ENCODE assay signal across 8 mouse cellular contexts in the genomic region with DNA sequence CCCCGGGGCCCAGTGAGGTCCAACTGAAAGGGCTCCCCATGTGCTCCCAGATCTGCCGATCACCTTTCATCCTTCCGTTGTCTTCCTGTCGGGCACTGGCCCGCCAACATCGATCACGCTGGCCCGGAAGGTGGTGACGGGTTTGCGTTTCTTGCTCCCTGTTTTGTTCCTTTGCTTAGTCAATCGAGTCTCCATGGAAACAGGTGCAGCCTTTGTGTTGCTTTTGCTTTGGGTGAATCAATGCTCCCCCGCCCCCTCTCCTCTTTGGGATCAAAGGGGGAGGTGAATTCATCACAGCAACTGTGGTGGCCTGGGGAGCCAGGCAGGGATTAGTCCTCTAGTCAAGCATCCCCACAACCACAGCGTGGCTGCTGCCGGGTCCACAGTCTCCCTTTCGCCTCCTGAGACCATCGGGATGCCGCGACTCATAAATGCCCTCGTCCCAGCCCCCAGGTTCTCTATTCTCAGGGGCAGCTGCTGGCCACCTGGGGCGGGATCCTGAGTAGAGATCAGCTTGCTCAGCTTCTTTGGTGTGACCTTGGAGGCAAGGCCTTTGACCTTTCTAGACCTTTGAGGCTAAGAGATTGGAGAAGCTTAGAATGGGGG. TPM values are rescaled to one million over a fixed set of nuclear protein-coding genes. Genes with fewer than 3 reads are reported as not detected.
DNase-seq lines count a peak whose midpoint lies in the region; ATAC-seq and TF ChIP-seq lines count a peak whose summit lies in the region.

No protein-coding gene starts in this region.

- H3K4me3 ChIP-seq in heart, adult 2 months, result no peak overlapping the region
- H3K4me3 ChIP-seq in forebrain, embryonic 14.5 days (ENCODE audit: low read depth, low read length), result peak overlapping the region; percentile 11
- no peak overlapping the region for H3K4me3 ChIP-seq in limb, embryonic 12.5 days (replicated peaks)

- H3K4me2 ChIP-seq in forebrain, embryonic 14.5 days (ENCODE audit: low read length), result peak overlapping the region; percentile 54
- H3K4me2 ChIP-seq in limb, embryonic 12.5 days, result peak overlapping the region; percentile 31

- 64% methylated on average over 20 of the region's 20 CpGs for WGBS in heart, adult 2 months
- under 1% methylated on average over 20 of the region's 20 CpGs for whole genome bisulfite sequencing in forebrain, embryonic 14.5 days
- 6% methylated on average over 20 of the region's 20 CpGs for WGBS in limb, embryonic 12.5 days

- no peaks in the 10 kb centered on the region for H3K27me3 ChIP-seq in heart, adult 2 months (ENCODE audit: control insufficient read depth, insufficient read depth, low read length)
- no peaks in the 10 kb centered on the region for H3K27me3 ChIP-seq in forebrain, embryonic 14.5 days (replicated peaks; ENCODE audit: control insufficient read depth, insufficient read depth, low read length)
- peaks cover 10% of the 10 kb centered on the region; the same call in 1 of the 2 replicates for H3K27me3 ChIP-seq in limb, embryonic 12.5 days

- H3K27ac ChIP-seq in heart, adult 2 months, result peak overlapping the region; percentile 86
- peak overlapping the region; percentile 94 for H3K27ac ChIP-seq in forebrain, embryonic 14.5 days (ENCODE audit: low read depth, low read length)
- H3K27ac ChIP-seq in limb, embryonic 12.5 days, result no peak overlapping the region

- H3K4me1 ChIP-seq in heart, adult 2 months (ENCODE audit: control insufficient read depth, insufficient read depth, low read length), result peaks cover 26% of the 10 kb centered on the region
- H3K4me1 ChIP-seq in forebrain, embryonic 14.5 days (ENCODE audit: control insufficient read depth, insufficient read depth, low read length), result peaks cover 40% of the 10 kb centered on the region
- peaks cover 44% of the 10 kb centered on the region for H3K4me1 ChIP-seq in limb, embryonic 12.5 days (replicated peaks)

- no peaks in the 10 kb centered on the region for H3K9me3 ChIP-seq in forebrain, embryonic 14.5 days (replicated peaks; ENCODE audit: control insufficient read depth, low read length)
- peaks cover 4% of the 10 kb centered on the region; the same call in 1 of the 2 replicates for H3K9me3 ChIP-seq in limb, embryonic 12.5 days

- no peak for TF ChIP-seq EP300 in heart, adult 2 months (IDR thresholded peaks at IDR 0.05; ENCODE audit: insufficient read depth, low read depth, low read length)

- H3K9ac ChIP-seq in heart, adult 2 months (ENCODE audit: low read depth, low read length), result no peak overlapping the region
- H3K9ac ChIP-seq in forebrain, embryonic 14.5 days (ENCODE audit: low read length), result peak overlapping the region; percentile 63
- peak overlapping the region; percentile 31 for H3K9ac ChIP-seq in limb, embryonic 12.5 days (replicated peaks)

- TF ChIP-seq POLR2A in heart, adult 2 months (IDR thresholded peaks at IDR 0.05; ENCODE audit: insufficient read depth, low read depth, low read length), result no peak

- no peak for DNase-seq in heart, adult 2 months
- DNase-seq in heart, adult 18-20 months, result no peak
- DNase-seq in Muller cell, postnatal 12 days (ENCODE audit: inconsistent ontology term), result peak; percentile 94
- DNase-seq in forebrain, embryonic 14.5 days (ENCODE audit: low spot score), result peak; percentile 91
- DNase-seq in right cerebral cortex, postnatal 10 days (ENCODE audit: low spot score in 2 of 2), result peak; percentile 72 to 78
- no peak for DNase-seq in c-Kit-positive CD71-positive TER-119-positive erythroid progenitor cells, embryonic 14.5 days (ENCODE audit: low spot score)
- no peak for DNase-seq in gastrocnemius, adult 18-20 months (ENCODE audit: low spot score)

- H3K36me3 ChIP-seq in heart, adult 2 months (ENCODE audit: control insufficient read depth, insufficient read depth, low read length), result peaks cover 4% of the 10 kb centered on the region
- H3K36me3 ChIP-seq in forebrain, embryonic 14.5 days (ENCODE audit: control insufficient read depth, insufficient read depth, low read length), result no peaks in the 10 kb centered on the region
- H3K36me3 ChIP-seq in limb, embryonic 12.5 days, result peaks cover 6% of the 10 kb centered on the region; the same call in 1 of the 2 replicates

- H3K79me2 ChIP-seq in heart, adult 2 months (replicated peaks; ENCODE audit: control insufficient read depth, insufficient read depth, low read length), result no peaks in the 10 kb centered on the region; the same call in 1 of the 2 replicates

- ATAC-seq in forebrain, embryonic 14.5 days, result peak; percentile 71
- no peak for ATAC-seq in limb, embryonic 12.5 days (ENCODE audit: insufficient number of reproducible peaks, insufficient read depth, low FRiP score, low TSS enrichment, low read depth)

- TF ChIP-seq CTCF in heart, adult 2 months (IDR thresholded peaks at IDR 0.05), result no peak

- intact Hi-C loops in heart, adult 2 months (cut with DNase I), result no loop called here

RNA-seq across cellular contexts. Expression of a gene that starts 41.5 kb away (rescaled TPM):
- total RNA-seq in heart, adult 2 months (2021), result 10 to 100 TPM; 49.8 to 55.0 TPM
- 36.2 and 38.7 TPM in 2 replicates for polyA plus RNA-seq in heart, adult 2 months (2012; rRNA removed)
- total RNA-seq in heart, adult 18-20 months (2021), result 10 to 100 TPM; 40.0 to 43.8 TPM
- 13.0 and 18.6 TPM in 2 replicates for polyA plus RNA-seq in forebrain, embryonic 14.5 days (2014; fragmentation: Nextera tagmentation; extraction: Ambion mirVana)
- 32.1 and 37.3 TPM in 2 replicates for polyA plus RNA-seq in limb, embryonic 12.5 days (2016; fragmentation: Nextera tagmentation; extraction: Ambion mirVana)
- total RNA-seq in gastrocnemius, adult 18-20 months (2021), result 100 to 1,000 TPM in 1 of 2 experiments, 10 to 100 TPM in 1; 95.6 to 121 TPM

Comparison
In these comparisons a context has a peak if more than half of its experiments do, and no peak if none do; other contexts are left out.
1. DNase-seq: peak in Muller cell, postnatal 12 days (single experiment), forebrain, embryonic 14.5 days (single experiment) and right cerebral cortex, postnatal 10 days (2 of 2); none in heart, adult 2 months (0 of 2), heart, adult 18-20 months (0 of 2), c-Kit-positive CD71-positive TER-119-positive erythroid progenitor cells, embryonic 14.5 days (single experiment) and gastrocnemius, adult 18-20 months (single experiment).